Mouse (Mus musculus): ENCODE measurements around the gene Slc12a8. TPM values are rescaled to one million over a fixed set of nuclear protein-coding genes. Genes with fewer than 3 reads are reported as not detected.

Slc12a8 gene
- polyA plus RNA-seq, 1 experiment from 2014 or later = 0.89 TPM

DNA sequence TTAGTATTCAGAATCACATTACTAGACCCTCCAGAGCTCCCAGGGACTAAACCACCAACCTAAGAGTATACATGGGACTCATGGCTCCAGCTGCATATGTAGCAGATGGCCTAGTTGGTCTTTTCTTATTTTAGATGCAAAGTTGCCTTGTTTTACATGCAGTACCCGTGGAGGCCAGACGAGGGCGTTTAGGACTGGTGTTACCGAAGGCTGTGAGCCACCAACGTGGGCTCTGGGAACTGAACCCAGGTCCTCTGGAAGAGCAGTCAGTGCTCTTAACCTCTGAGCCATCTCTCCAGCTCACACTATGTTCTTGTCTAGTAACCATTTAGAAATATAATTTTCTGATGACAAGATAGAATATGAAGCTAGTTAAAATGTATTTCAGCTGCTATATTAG is 83.1 kb downstream of the Slc12a8 start:
- DNase-seq (ENCODE audit: low spot score) (no peak), ATAC-seq (replicated peaks; ENCODE audit: low FRiP score, low read depth) (no peak)
- H3K9ac ChIP-seq (ENCODE audit: low read depth, low read length) = no peak overlapping the region
- WGBS = 26% methylated on average over 5 of the region's 5 CpGs
- H3K27ac ChIP-seq = no peak overlapping the region
- H3K27me3 ChIP-seq (ENCODE audit: insufficient read depth, low read length) = no peaks in the 10 kb centered on the region
- no peak overlapping the region for H3K4me3 ChIP-seq (replicated peaks; ENCODE audit: low read depth, low read length)
- H3K4me2 ChIP-seq (ENCODE audit: low read length) = no peak overlapping the region
- peak; percentile 53 for TF ChIP-seq CTCF (IDR thresholded peaks at IDR 0.05; ENCODE audit: low read depth)
- no peaks in the 10 kb centered on the region for H3K4me1 ChIP-seq (replicated peaks; ENCODE audit: insufficient read depth, low read length)
- H3K9me3 ChIP-seq (replicated peaks; ENCODE audit: low read length) = no peaks in the 10 kb centered on the region
- no peaks in the 10 kb centered on the region for H3K36me3 ChIP-seq (ENCODE audit: insufficient read depth, low read length)

DNA sequence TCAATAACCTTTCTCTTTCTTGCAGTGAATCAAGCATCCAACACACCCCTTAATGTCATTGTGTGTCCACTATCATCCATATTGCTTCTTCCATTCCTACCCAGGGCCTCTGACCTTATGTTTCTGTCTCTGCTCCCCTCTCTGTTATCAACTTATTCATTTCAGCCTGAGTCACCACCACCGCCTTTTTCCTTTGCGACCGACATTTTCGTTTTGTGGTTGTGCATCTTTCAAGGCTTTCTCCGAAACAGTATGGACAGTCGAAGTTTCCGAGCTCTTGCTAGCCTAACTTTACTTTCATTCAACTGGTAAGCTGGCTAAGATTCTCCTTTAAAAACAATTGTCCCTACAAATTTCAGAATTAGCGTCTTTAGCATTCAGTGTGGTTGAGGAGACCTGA is 84.2 kb downstream of the Slc12a8 start:
- H3K9me3 ChIP-seq (replicated peaks; ENCODE audit: low read length) = no peaks in the 10 kb centered on the region
- DNase-seq (ENCODE audit: low spot score) = no peak
- H3K4me3 ChIP-seq (replicated peaks; ENCODE audit: low read depth, low read length) = no peak overlapping the region
- no peak for TF ChIP-seq CTCF (IDR thresholded peaks at IDR 0.05; ENCODE audit: low read depth)
- H3K4me2 ChIP-seq (ENCODE audit: low read length) = no peak overlapping the region
- no peak overlapping the region for H3K9ac ChIP-seq (ENCODE audit: low read depth, low read length)
- no peaks in the 10 kb centered on the region for H3K4me1 ChIP-seq (replicated peaks; ENCODE audit: insufficient read depth, low read length)
- H3K36me3 ChIP-seq (ENCODE audit: insufficient read depth, low read length) = no peaks in the 10 kb centered on the region
- ATAC-seq (replicated peaks; ENCODE audit: low FRiP score, low read depth) = no peak
- H3K27me3 ChIP-seq (ENCODE audit: insufficient read depth, low read length) = no peaks in the 10 kb centered on the region
- WGBS = 98% methylated on average over 8 of the region's 8 CpGs
- H3K27ac ChIP-seq = no peak overlapping the region

- Histone ChIP-seq H3K27ac (no peak overlapping the region), H3K4me1 (replicated peaks; ENCODE audit: insufficient read depth, low read length) (no peaks in the 10 kb centered on the region), H3K4me3 (replicated peaks; ENCODE audit: low read depth, low read length) (no peak overlapping the region), H3K36me3 (ENCODE audit: insufficient read depth, low read length) (no peaks in the 10 kb centered on the region), H3K9ac (ENCODE audit: low read depth, low read length) (no peak overlapping the region), H3K27me3 (ENCODE audit: insufficient read depth, low read length) (no peaks in the 10 kb centered on the region), H3K4me2 (ENCODE audit: low read length) (no peak overlapping the region), H3K9me3 (replicated peaks; ENCODE audit: low read length) (no peaks in the 10 kb centered on the region)
- no peak for TF ChIP-seq CTCF (IDR thresholded peaks at IDR 0.05; ENCODE audit: low read depth)
- ATAC-seq (replicated peaks; ENCODE audit: low FRiP score, low read depth) = no peak
- 48% methylated on average over 9 of the region's 9 CpGs for WGBS
- DNase-seq (ENCODE audit: low spot score) = no peak
Measured at GRCm38 (mm10) chr16:33605647-33606596, 88.8 kb downstream of the Slc12a8 start.

GRCm38 (mm10) chr16:33606691-33607532 is 89.8 kb downstream of the Slc12a8 start:
- Histone ChIP-seq H3K4me1 (replicated peaks; ENCODE audit: insufficient read depth, low read length) (no peaks in the 10 kb centered on the region), H3K27me3 (ENCODE audit: insufficient read depth, low read length) (no peaks in the 10 kb centered on the region), H3K9ac (ENCODE audit: low read depth, low read length) (no peak overlapping the region), H3K9me3 (replicated peaks; ENCODE audit: low read length) (no peaks in the 10 kb centered on the region), H3K4me2 (ENCODE audit: low read length) (no peak overlapping the region), H3K36me3 (ENCODE audit: insufficient read depth, low read length) (no peaks in the 10 kb centered on the region), H3K4me3 (replicated peaks; ENCODE audit: low read depth, low read length) (no peak overlapping the region), H3K27ac (0 out of 2 replicates have a peak overlapping the region, but pooled peaks have one; percentile 5)
- DNase-seq (ENCODE audit: low spot score) (peak; percentile 50), ATAC-seq (replicated peaks; ENCODE audit: low FRiP score, low read depth) (peak; percentile 67)
- WGBS = 51% methylated on average over 8 of the region's 8 CpGs
- no peak for TF ChIP-seq CTCF (IDR thresholded peaks at IDR 0.05; ENCODE audit: low read depth)

- WGBS = 62% methylated on average over 2 of the region's 2 CpGs
- H3K36me3 ChIP-seq (ENCODE audit: insufficient read depth, low read length) = no peaks in the 10 kb centered on the region
- no peak overlapping the region for H3K4me3 ChIP-seq (replicated peaks; ENCODE audit: low read depth, low read length)
- ATAC-seq (replicated peaks; ENCODE audit: low FRiP score, low read depth) (no peak), DNase-seq (ENCODE audit: low spot score) (no peak)
- no peak for TF ChIP-seq CTCF (IDR thresholded peaks at IDR 0.05; ENCODE audit: low read depth)
- no peak overlapping the region for H3K4me2 ChIP-seq (ENCODE audit: low read length)
- H3K27me3 ChIP-seq (ENCODE audit: insufficient read depth, low read length) = no peaks in the 10 kb centered on the region
- H3K27ac ChIP-seq = no peak overlapping the region
- no peaks in the 10 kb centered on the region for H3K4me1 ChIP-seq (replicated peaks; ENCODE audit: insufficient read depth, low read length)
- no peaks in the 10 kb centered on the region for H3K9me3 ChIP-seq (replicated peaks; ENCODE audit: low read length)
- H3K9ac ChIP-seq (ENCODE audit: low read depth, low read length) = no peak overlapping the region
Measured at GRCm38 (mm10) chr16:33609554-33609953, 92.4 kb downstream of the Slc12a8 start.

- no peak for ATAC-seq (replicated peaks; ENCODE audit: low FRiP score, low read depth)
- no peak for DNase-seq (ENCODE audit: low spot score)
- Histone ChIP-seq H3K27me3 (ENCODE audit: insufficient read depth, low read length) (no peaks in the 10 kb centered on the region), H3K4me3 (replicated peaks; ENCODE audit: low read depth, low read length) (no peak overlapping the region), H3K36me3 (ENCODE audit: insufficient read depth, low read length) (no peaks in the 10 kb centered on the region), H3K4me1 (replicated peaks; ENCODE audit: insufficient read depth, low read length) (no peaks in the 10 kb centered on the region), H3K9ac (ENCODE audit: low read depth, low read length) (no peak overlapping the region), H3K9me3 (replicated peaks; ENCODE audit: low read length) (no peaks in the 10 kb centered on the region), H3K4me2 (ENCODE audit: low read length) (no peak overlapping the region), H3K27ac (no peak overlapping the region)
- no peak for TF ChIP-seq CTCF (IDR thresholded peaks at IDR 0.05; ENCODE audit: low read depth)
- WGBS = 92% methylated on average over 7 of the region's 7 CpGs
Measured at GRCm38 (mm10) chr16:33610466-33610865, 93.3 kb downstream of the Slc12a8 start.

Data from kidney, postnatal 0 days (tissue).